In genomic region chr1:98162639-98162927, GRCm38 (mm10) we compare ENCODE assay signal across 23 mouse cellular contexts.
A peak's percentile ranks its signal among the peaks of the same experiment; 100 is the strongest.
DNase-seq lines count a peak whose midpoint lies in the region; ATAC-seq and TF ChIP-seq lines count a peak whose summit lies in the region.
"Had no signal": no experiment of that assay in that cellular context is flagged by ENCODE, and none has a peak within 500 bp of the region (broad histone marks: within the 10 kb centered on the region; RNA-seq: fewer than 3 reads in every experiment).

No protein-coding gene starts in this region.

- no peaks in the 10 kb centered on the region for H3K27me3 ChIP-seq in forebrain, embryonic 15.5 days
- no peaks in the 10 kb centered on the region for H3K27me3 ChIP-seq in forebrain, embryonic 11.5 days (ENCODE audit: control insufficient read depth, insufficient read depth, low read length)
- no peaks in the 10 kb centered on the region for H3K27me3 ChIP-seq in forebrain, postnatal 0 days (ENCODE audit: insufficient read depth, low read length)
- H3K27me3 ChIP-seq in forebrain, embryonic 10.5 days (ENCODE audit: poor library complexity, severe bottlenecking): no peaks in the 10 kb centered on the region
- H3K27me3 ChIP-seq in Patski: no peaks in the 10 kb centered on the region
- H3K27me3 ChIP-seq in hindbrain, embryonic 10.5 days (ENCODE audit: insufficient read depth, poor library complexity, severe bottlenecking): no peaks in the 10 kb centered on the region
- H3K27me3 ChIP-seq: CH12.LX; embryonic facial prominence, embryonic 12.5 days; forebrain, embryonic 13.5 days had no signal

- CTCF ChIA-PET in Patski (lab: Charles Lee): interaction anchor here (1.0 to 1.7 kb wide), 4 partner anchors 9 to 188 kb away, joined by 3 to 5 read pairs (median 4); no protein-coding TSS in a partner anchor

- no peak overlapping the region for H3K4me2 ChIP-seq in forebrain, embryonic 15.5 days (replicated peaks)
- H3K4me2 ChIP-seq in forebrain, embryonic 11.5 days (ENCODE audit: low read depth, low read length, severe bottlenecking): no peak overlapping the region
- H3K4me2 ChIP-seq in forebrain, postnatal 0 days (ENCODE audit: low read depth): no peak overlapping the region
- H3K4me2 ChIP-seq: embryonic facial prominence, embryonic 12.5 days; forebrain, embryonic 13.5 days had no signal

- in situ Hi-C loops in Patski (cut with MboI; ENCODE audit: low pct_unique_long_range_greater_than_20kb): no loop called here

- DNase-seq in forebrain, embryonic 11.5 days (ENCODE audit: low spot score): no peak
- DNase-seq in forebrain, postnatal 0 days: no peak
- no peak for DNase-seq in forebrain, embryonic 10.5 days (ENCODE audit: extremely low spot score, low spot score)
- peak; percentile 4 for DNase-seq in kidney, postnatal 14 days
- no peak for DNase-seq in kidney, adult 8-10 months
- no peak for DNase-seq in Patski (ENCODE audit: low read depth, low spot score)
- DNase-seq in hindbrain, embryonic 10.5 days (ENCODE audit: low spot score): no peak
- DNase-seq: adrenal gland, adult 8-10 months; adrenal gland, postnatal 14 days; adrenal gland, postnatal 36 days; B cell, adult 2 months; cerebellum, adult 11-12 months; cerebellum, adult 2 months; cerebellum, adult 9-10 months; cerebellum, postnatal 10 days; cerebellum, postnatal 25 days had no signal

- WGBS in forebrain, embryonic 15.5 days: 30% methylated on average over 2 of the region's 2 CpGs
- 35% methylated on average over 2 of the region's 2 CpGs for WGBS in forebrain, embryonic 11.5 days
- 29% methylated on average over 2 of the region's 2 CpGs for WGBS in forebrain, postnatal 0 days
- 59% methylated on average over 2 of the region's 2 CpGs for WGBS in forebrain, embryonic 10.5 days
- 82% methylated on average over 2 of the region's 2 CpGs for WGBS in hindbrain, embryonic 10.5 days

- H3K4me3 ChIP-seq in forebrain, embryonic 15.5 days: no peak overlapping the region
- no peak overlapping the region for H3K4me3 ChIP-seq in forebrain, embryonic 11.5 days (ENCODE audit: low read depth, low read length)
- H3K4me3 ChIP-seq in forebrain, postnatal 0 days (ENCODE audit: low read depth, low read length): no peak overlapping the region
- no peak overlapping the region for H3K4me3 ChIP-seq in forebrain, embryonic 10.5 days
- H3K4me3 ChIP-seq in hindbrain, embryonic 10.5 days: no peak overlapping the region
- H3K4me3 ChIP-seq: embryonic facial prominence, embryonic 10.5 days; embryonic facial prominence, embryonic 12.5 days; forebrain, embryonic 13.5 days had no signal

- TF ChIP-seq CTCF in forebrain, postnatal 0 days (IDR thresholded peaks at IDR 0.05; ENCODE audit: low read depth): no peak
- TF ChIP-seq CTCF in Patski (IDR thresholded peaks at IDR 0.05): no peak

- H3K36me3 ChIP-seq in forebrain, embryonic 15.5 days: no peaks in the 10 kb centered on the region
- H3K36me3 ChIP-seq in forebrain, embryonic 11.5 days (ENCODE audit: control insufficient read depth, insufficient read depth, low read length): no peaks in the 10 kb centered on the region
- no peaks in the 10 kb centered on the region for H3K36me3 ChIP-seq in forebrain, postnatal 0 days (ENCODE audit: insufficient read depth)
- no peaks in the 10 kb centered on the region for H3K36me3 ChIP-seq in forebrain, embryonic 10.5 days (replicated peaks)
- no peaks in the 10 kb centered on the region for H3K36me3 ChIP-seq in hindbrain, embryonic 10.5 days
- H3K36me3 ChIP-seq: embryonic facial prominence, embryonic 10.5 days; embryonic facial prominence, embryonic 12.5 days; G1E had no signal

- no peaks in the 10 kb centered on the region for H3K9me3 ChIP-seq in forebrain, embryonic 15.5 days
- H3K9me3 ChIP-seq in forebrain, embryonic 11.5 days (ENCODE audit: control insufficient read depth, low read length): no peaks in the 10 kb centered on the region
- no peaks in the 10 kb centered on the region for H3K9me3 ChIP-seq in forebrain, postnatal 0 days (ENCODE audit: low read length)
- no peaks in the 10 kb centered on the region for H3K9me3 ChIP-seq in forebrain, embryonic 10.5 days
- H3K9me3 ChIP-seq in hindbrain, embryonic 10.5 days: no peaks in the 10 kb centered on the region
- H3K9me3 ChIP-seq: embryonic facial prominence, embryonic 10.5 days; embryonic facial prominence, embryonic 12.5 days; forebrain, embryonic 13.5 days had no signal

- H3K9ac ChIP-seq in forebrain, embryonic 15.5 days (replicated peaks): no peak overlapping the region
- no peak overlapping the region for H3K9ac ChIP-seq in forebrain, embryonic 11.5 days (ENCODE audit: low read length)
- no peak overlapping the region for H3K9ac ChIP-seq in forebrain, postnatal 0 days
- H3K9ac ChIP-seq: embryonic facial prominence, embryonic 12.5 days; forebrain, embryonic 13.5 days had no signal

- H3K4me1 ChIP-seq in forebrain, embryonic 15.5 days: no peaks in the 10 kb centered on the region
- no peaks in the 10 kb centered on the region for H3K4me1 ChIP-seq in forebrain, embryonic 11.5 days (replicated peaks; ENCODE audit: control insufficient read depth, insufficient read depth, low read length)
- 0 out of 2 replicates have a peak, but pooled peaks cover 5% of the 10 kb centered on the region for H3K4me1 ChIP-seq in forebrain, postnatal 0 days (ENCODE audit: insufficient read depth)
- H3K4me1 ChIP-seq in forebrain, embryonic 10.5 days: no peaks in the 10 kb centered on the region
- H3K4me1 ChIP-seq in hindbrain, embryonic 10.5 days (replicated peaks): no peaks in the 10 kb centered on the region
- H3K4me1 ChIP-seq: embryonic facial prominence, embryonic 10.5 days; embryonic facial prominence, embryonic 12.5 days; forebrain, embryonic 13.5 days had no signal

- ATAC-seq in forebrain, embryonic 15.5 days (replicated peaks): peak; percentile 29; the same call in 1 of the 2 replicates
- ATAC-seq in forebrain, embryonic 11.5 days (replicated peaks; ENCODE audit: low FRiP score): no peak
- ATAC-seq in forebrain, postnatal 0 days: 0 out of 2 replicates have a peak, but pooled peaks have one; percentile 5
- peak; percentile 8 for ATAC-seq in Patski
- ATAC-seq: CD4-positive, CD25-positive, alpha-beta regulatory T cell, adult 4 months had no signal

- H3K27ac ChIP-seq in forebrain, embryonic 15.5 days (replicated peaks): peak overlapping the region; percentile 37; the same call in 1 of the 2 replicates
- no peak overlapping the region for H3K27ac ChIP-seq in forebrain, embryonic 11.5 days (ENCODE audit: low read depth, low read length)
- H3K27ac ChIP-seq in forebrain, postnatal 0 days (ENCODE audit: low read depth, low read length): peak overlapping the region; percentile 62
- no peak overlapping the region for H3K27ac ChIP-seq in forebrain, embryonic 10.5 days
- H3K27ac ChIP-seq in hindbrain, embryonic 10.5 days: no peak overlapping the region
- H3K27ac ChIP-seq: embryonic facial prominence, embryonic 10.5 days; embryonic facial prominence, embryonic 12.5 days; forebrain, embryonic 13.5 days had no signal

- POLR2A ChIA-PET in Patski (lab: Charles Lee): no interaction called here

Comparison
In these comparisons a context has a peak if more than half of its experiments do, and no peak if none do; other contexts are left out.
1. H3K27ac ChIP-seq: peak in forebrain, embryonic 15.5 days (single experiment) and forebrain, postnatal 0 days (single experiment); none in forebrain, embryonic 11.5 days (single experiment), forebrain, embryonic 10.5 days (single experiment) and hindbrain, embryonic 10.5 days (single experiment).